Mouse (Mus musculus) intestine, embryonic 16.5 days (tissue): Measurements from ENCODE around the gene Lad1. TPM values are rescaled to one million over a fixed set of nuclear protein-coding genes. Genes with fewer than 3 reads are reported as not detected.

Experiments
- ATAC-seq: fragments of 200-750 bp; cut with Nextera tagmentation; 2 replicates; pipeline ENCODE4 v1.8.0; 2017; ENCODE audit warnings: moderate TSS enrichment, moderate library complexity
- H3K27ac ChIP-seq: fragments of 300-500 bp; sonication (generic); 2 replicates; pipeline ENCODE4 v1.5.1; 2014; ENCODE audit warnings: mild to moderate bottlenecking, low read length
- H3K27me3 ChIP-seq: fragments of 300-500 bp; sonication (generic); replicated peaks from 2 replicates; pipeline ENCODE4 v1.6.1; 2014; ENCODE audit warnings: low read length, control low read depth, mixed read lengths; ENCODE audit not compliant: control insufficient read depth, insufficient read depth
- H3K36me3 ChIP-seq: fragments of 300-500 bp; sonication (generic); 2 replicates; pipeline ENCODE4 v1.6.1; 2014; ENCODE audit warnings: low read length, control low read depth; ENCODE audit not compliant: control insufficient read depth, insufficient read depth
- H3K4me1 ChIP-seq: fragments of 300-500 bp; sonication (generic); 2 replicates; pipeline ENCODE4 v1.6.1; 2014; ENCODE audit warnings: low read length, control low read depth, mixed read lengths; ENCODE audit not compliant: control insufficient read depth, insufficient read depth
- H3K4me2 ChIP-seq: fragments of 300-500 bp; sonication (generic); 2 replicates; pipeline ENCODE4 v1.6.1; 2014; ENCODE audit warnings: low read depth, low read length, control low read depth
- H3K4me3 ChIP-seq: fragments of 300-500 bp; sonication (generic); 2 replicates; pipeline ENCODE4 v1.5.1; 2014; ENCODE audit warnings: mild to moderate bottlenecking, low read length
- H3K9ac ChIP-seq: fragments of 300-500 bp; sonication (generic); 2 replicates; pipeline ENCODE4 v1.6.1; 2014; ENCODE audit warnings: low read depth, low read length
- H3K9me3 ChIP-seq: fragments of 300-500 bp; sonication (generic); 2 replicates; pipeline ENCODE4 v1.6.1; 2016; ENCODE audit warnings: low read length, control low read depth; ENCODE audit not compliant: control insufficient read depth
- WGBS: fragments of 180-500 bp; shearing (Covaris S2); extraction: QIAGEN DNeasy Blood & Tissue Kit; methylation state at CpG from one replicate; pipeline ENCODE4 v1.1.7; 2014; 5-methylcytosine and 5-hydroxymethylcytosine counted together
- polyA plus RNA-seq: library from polyadenylated mRNA; unstranded; fragments of >200 nt; fragmentation: Nextera tagmentation; extraction: Ambion mirVana; gene quantifications from 2 replicates; pipeline ENCODE4 v1.2.1, GENCODE M21; 2015

Gene Lad1
- polyA plus RNA-seq, 1 experiment from 2014 or later = 260 TPM

DNA sequence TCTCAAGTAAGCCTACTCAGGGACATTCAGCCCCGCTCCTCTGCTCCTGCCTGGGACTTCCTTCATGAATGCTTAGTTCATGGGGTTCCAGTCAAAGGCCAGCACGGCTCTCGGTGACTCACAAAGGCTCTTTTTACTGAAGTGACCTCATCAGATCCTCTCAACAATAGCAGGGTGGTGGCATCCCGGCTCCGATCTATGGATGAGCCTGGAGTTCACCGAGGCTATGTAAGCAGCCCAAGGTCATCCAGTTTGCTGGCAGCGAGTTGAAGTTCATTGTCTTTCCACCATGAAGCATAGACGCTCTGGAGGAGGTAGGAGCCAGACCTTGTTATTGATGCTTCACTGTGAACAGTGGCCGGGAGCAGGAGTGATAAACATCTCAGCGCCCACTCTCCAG is 35.6 kb upstream of the Lad1 start:
- Histone ChIP-seq H3K9ac (no peak overlapping the region), H3K36me3 (no peaks in the 10 kb centered on the region), H3K27ac (no peak overlapping the region), H3K4me1 (peaks cover 6% of the 10 kb centered on the region), H3K4me3 (no peak overlapping the region), H3K4me2 (no peak overlapping the region), H3K9me3 (no peaks in the 10 kb centered on the region), H3K27me3 (no peaks in the 10 kb centered on the region)
- WGBS = 50% methylated on average over 10 of the region's 10 CpGs
- ATAC-seq = no peak

DNA sequence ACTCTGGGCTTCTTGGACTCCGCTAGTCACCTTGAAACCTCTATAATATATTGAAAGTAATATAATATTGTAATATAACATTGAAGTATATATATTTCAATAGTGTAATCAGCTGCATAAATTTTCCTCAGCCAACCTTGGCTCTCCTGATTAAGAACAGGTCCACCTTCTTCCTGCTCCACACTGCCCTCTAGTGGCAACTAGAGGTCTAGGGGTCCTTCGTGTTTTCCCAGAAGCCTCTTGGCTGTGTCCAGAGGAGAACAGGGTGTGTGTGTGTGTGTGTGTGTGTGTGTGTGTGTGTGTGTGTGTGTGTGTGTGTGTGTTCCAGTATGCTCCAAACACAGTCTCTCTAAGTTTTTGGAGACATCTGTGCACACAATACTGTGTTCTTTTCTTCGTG is 30.6 kb upstream of the Lad1 start:
- Histone ChIP-seq H3K9ac (no peak overlapping the region), H3K27me3 (no peaks in the 10 kb centered on the region), H3K36me3 (no peaks in the 10 kb centered on the region), H3K27ac (no peak overlapping the region), H3K4me1 (peaks cover 12% of the 10 kb centered on the region; the same call in 1 of the 2 replicates), H3K9me3 (no peaks in the 10 kb centered on the region), H3K4me2 (no peak overlapping the region), H3K4me3 (no peak overlapping the region)
- peak; percentile 31; the same call in 1 of the 2 replicates for ATAC-seq
- whole genome bisulfite sequencing = 46% methylated on average over 3 of the region's 3 CpGs

DNA sequence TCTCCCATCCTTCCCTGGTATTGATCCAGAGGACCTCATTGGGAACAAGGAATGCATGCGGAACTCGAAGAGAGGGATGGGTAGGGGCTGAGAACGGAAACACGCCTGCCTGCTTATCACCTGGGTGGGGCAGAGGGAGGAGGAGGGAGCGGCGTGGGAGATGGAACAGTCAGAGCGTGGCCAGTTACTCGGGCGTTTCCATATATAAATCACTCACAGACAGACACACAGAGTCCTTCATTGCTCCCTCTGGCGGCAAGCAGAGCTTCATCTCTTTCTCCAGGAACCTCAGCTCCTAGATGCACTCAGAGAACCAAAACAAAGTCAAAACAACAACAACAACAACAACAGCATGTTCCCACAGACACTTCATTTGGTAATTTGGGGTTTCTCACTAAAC is 29.7 kb upstream of the Lad1 start:
- H3K36me3 ChIP-seq = no peaks in the 10 kb centered on the region
- no peaks in the 10 kb centered on the region for H3K9me3 ChIP-seq
- peak; percentile 36; the same call in 1 of the 2 replicates for ATAC-seq
- H3K27ac ChIP-seq = no peak overlapping the region
- H3K4me2 ChIP-seq = peak overlapping the region; percentile 19; the same call in 1 of the 2 replicates
- no peak overlapping the region for H3K4me3 ChIP-seq
- no peak overlapping the region for H3K9ac ChIP-seq
- no peaks in the 10 kb centered on the region for H3K27me3 ChIP-seq
- 17% methylated on average over 10 of the region's 10 CpGs for WGBS
- H3K4me1 ChIP-seq = peaks cover 18% of the 10 kb centered on the region

DNA sequence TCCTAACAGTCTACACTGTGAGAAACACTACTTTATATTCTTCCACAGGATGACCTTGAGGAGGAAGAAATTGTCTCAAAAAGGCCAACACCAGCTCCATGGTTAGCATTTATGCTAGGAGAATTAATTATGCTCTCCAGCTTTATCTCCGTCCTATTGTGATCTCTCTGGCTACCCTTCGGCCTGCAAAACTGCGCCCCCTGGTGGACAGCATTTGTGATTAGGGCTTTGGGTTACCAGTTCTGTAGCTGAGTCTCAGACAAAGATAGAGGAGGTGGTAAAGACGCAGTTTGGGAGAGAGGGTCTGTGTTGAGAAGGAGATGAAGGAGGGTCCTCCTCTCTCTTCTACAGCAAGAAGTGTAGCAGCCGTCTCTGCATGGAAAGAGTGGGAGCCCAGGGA is 28.6 kb upstream of the Lad1 start:
- 16% methylated on average over 5 of the region's 5 CpGs for WGBS
- H3K4me3 ChIP-seq = no peak overlapping the region
- ATAC-seq = no peak
- H3K4me2 ChIP-seq = no peak overlapping the region
- H3K9ac ChIP-seq = no peak overlapping the region
- peaks cover 29% of the 10 kb centered on the region for H3K4me1 ChIP-seq
- no peaks in the 10 kb centered on the region for H3K36me3 ChIP-seq
- H3K9me3 ChIP-seq = no peaks in the 10 kb centered on the region
- H3K27me3 ChIP-seq = no peaks in the 10 kb centered on the region
- H3K27ac ChIP-seq = no peak overlapping the region

DNA sequence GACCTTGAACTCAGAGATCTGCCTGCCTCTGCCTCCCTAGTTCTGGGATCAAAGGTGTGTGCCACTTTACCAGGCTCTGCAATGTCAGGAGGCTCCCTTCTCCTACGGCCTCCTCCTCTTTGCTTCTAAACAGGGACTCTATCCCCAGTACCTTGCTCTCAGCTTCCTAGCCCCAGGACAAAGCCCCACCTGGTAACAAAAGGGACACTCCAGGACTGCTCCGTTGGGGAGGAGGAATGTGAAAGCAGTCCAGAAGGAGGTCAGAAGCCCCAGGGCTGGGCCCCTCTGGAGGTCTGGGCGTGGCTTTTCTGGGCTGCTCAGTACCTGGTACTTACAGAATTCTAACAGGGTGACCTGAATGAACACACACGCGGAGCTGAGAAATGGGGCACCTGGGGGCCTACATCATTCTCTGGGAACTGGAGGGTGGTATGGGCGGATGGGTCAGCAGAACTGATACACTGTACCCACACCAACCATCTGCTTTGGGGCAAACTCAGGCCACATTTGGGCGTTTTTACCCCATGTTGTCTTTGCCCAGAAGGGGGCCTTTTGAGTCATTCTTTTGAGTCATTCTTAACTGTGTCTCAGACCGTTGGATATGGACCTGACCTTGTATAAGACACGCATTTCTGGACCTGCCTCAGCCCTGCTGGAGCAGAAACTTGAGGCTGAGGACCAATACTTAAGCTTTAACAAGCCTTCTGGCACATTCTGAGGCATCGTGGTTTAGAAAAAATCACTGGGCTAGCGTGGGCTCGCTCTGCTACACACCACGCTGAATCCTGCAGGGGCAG is 26.1 kb upstream of the Lad1 start:
- Histone ChIP-seq H3K27me3 (no peaks in the 10 kb centered on the region), H3K36me3 (no peaks in the 10 kb centered on the region), H3K27ac (peak overlapping the region; percentile 4; the same call in 1 of the 2 replicates), H3K4me3 (no peak overlapping the region), H3K9me3 (no peaks in the 10 kb centered on the region), H3K9ac (no peak overlapping the region), H3K4me1 (peaks cover 47% of the 10 kb centered on the region), H3K4me2 (no peak overlapping the region)
- WGBS = 71% methylated on average over 13 of the region's 13 CpGs
- ATAC-seq = no peak

DNA sequence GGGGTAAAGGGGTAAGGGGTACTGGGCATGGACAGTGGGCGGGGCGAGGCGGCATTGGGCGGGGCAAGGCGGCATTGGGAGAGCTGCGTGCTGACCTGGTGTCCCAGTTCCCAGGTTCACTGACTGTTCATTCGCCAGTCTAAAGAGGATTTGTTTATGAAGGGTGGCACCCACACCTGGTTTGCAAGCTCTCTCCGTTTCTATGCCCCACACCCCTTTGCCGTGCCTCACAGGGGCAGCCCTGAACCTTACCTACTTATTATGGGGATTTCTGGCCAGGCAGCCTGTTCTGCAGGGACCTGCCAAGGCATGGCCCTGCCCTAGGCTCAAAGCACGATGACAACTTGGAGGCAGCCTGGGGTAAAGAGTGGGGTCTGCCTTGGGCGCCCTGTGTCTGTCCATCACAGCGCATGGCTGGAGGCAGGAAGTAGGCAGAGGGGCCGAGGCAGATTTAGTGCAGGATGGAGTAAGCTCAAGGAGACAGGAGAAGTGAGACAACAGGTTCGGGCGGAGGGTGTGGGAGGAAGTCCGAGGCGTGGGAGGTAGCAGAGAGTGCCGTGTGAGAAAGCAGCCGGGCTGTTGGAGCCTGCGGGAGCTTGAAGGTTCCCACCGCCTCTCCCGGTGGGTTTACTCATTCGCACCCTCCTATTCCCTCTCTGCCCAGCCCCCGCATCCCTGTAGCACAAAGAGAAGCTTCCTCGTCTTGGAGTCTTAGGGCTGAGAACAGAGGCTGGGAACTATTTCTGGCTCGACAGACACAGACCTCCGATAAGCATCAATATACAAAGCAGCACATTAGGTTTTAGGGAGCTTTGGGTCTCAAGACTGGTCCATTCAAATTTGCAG is 24.8 kb upstream of the Lad1 start:
- Histone ChIP-seq H3K27me3 (no peaks in the 10 kb centered on the region), H3K9me3 (no peaks in the 10 kb centered on the region), H3K27ac (peak overlapping the region; percentile 82), H3K9ac (peak overlapping the region; percentile 71), H3K4me1 (peaks cover 42% of the 10 kb centered on the region), H3K4me3 (peak overlapping the region; percentile 35), H3K36me3 (no peaks in the 10 kb centered on the region), H3K4me2 (peak overlapping the region; percentile 61)
- whole genome bisulfite sequencing = 12% methylated on average over 27 of the region's 27 CpGs
- peak; percentile 62 for ATAC-seq

DNA sequence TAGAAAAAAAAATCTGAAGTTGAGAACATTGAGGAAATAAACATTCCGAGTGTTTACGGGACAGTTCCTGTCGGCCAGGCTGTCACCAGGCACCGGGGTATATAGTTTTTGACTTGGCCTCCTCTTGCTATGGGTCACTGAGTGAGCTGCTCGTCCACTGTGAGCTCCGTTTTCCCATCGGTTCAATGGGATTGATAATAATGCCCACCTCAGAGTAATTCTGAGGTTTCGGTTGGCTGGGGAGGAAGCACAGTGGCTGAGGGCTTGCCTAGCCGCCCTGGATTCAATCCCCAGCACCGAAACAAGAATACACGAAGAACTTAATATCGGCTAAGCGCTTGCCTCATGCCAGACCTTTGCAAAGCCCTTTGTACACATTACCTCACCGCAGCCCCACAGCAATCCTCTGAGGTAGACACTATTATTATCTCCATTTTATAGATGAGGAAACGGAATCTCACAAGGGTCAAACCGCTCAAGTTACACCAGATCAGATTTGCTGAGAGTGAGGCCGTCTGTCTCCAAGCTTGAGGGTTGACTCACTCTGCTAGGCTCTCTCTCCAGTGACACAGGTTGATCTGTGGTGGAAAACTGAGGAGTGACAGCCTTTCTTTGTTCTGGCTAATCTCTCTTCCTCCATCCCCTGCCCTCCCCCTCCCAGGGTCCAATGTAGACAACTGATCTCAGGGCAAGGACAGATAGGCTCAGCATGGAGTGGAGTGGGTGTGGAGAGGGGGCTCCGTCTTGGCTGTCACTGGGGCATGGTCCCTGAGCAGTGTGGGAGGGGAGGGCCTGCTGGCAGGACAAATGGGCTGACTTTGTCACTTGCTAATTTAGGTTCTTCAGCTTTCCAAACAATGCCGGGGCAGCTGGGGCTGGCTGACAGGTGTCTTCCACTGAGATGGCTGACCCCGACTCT is 23.9 kb upstream of the Lad1 start:
- H3K4me3 ChIP-seq = peak overlapping the region; percentile 35
- H3K9ac ChIP-seq = peak overlapping the region; percentile 71
- ATAC-seq = peak; percentile 70
- no peaks in the 10 kb centered on the region for H3K27me3 ChIP-seq
- peak overlapping the region; percentile 82 for H3K27ac ChIP-seq
- H3K9me3 ChIP-seq = no peaks in the 10 kb centered on the region
- peaks cover 43% of the 10 kb centered on the region for H3K4me1 ChIP-seq
- H3K36me3 ChIP-seq = no peaks in the 10 kb centered on the region
- WGBS = 19% methylated on average over 20 of the region's 20 CpGs
- H3K4me2 ChIP-seq = peak overlapping the region; percentile 61

DNA sequence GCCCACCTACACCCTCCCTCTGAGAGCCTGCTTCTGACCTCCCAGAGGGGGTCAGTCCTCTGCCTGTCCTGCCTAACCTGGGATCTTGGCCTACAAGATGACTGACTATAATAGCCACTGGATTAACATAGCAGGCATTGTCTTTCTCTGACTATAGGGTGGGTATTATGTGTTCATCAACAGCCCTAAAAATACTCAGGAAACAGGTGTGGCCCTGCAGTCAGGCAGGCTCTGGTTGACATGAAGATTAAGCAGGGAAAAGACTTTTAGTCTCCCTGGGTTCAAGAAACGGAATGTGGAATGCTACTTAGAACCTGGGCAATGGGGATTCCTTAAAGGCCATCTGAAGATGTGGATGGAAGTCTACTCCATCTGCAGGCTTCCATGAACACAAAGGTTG is 19.9 kb upstream of the Lad1 start:
- 73% methylated on average over 1 of the region's 1 CpGs for WGBS
- no peak overlapping the region for H3K4me3 ChIP-seq
- peaks cover 55% of the 10 kb centered on the region for H3K4me1 ChIP-seq
- H3K27ac ChIP-seq = no peak overlapping the region
- ATAC-seq = no peak
- no peak overlapping the region for H3K4me2 ChIP-seq
- H3K9me3 ChIP-seq = no peaks in the 10 kb centered on the region
- H3K27me3 ChIP-seq = no peaks in the 10 kb centered on the region
- H3K9ac ChIP-seq = no peak overlapping the region
- no peaks in the 10 kb centered on the region for H3K36me3 ChIP-seq
